Mouse (Mus musculus) kidney, embryonic 14.5 days (tissue): ENCODE measurements at regions not wholly inside any gene's neighbourhood (a gene's known extent, or its start where the extent isn't known, plus 50 kb on each side); places are given as distances from the start of the nearest gene placed in this dataset.

ENCODE experiments used
- ATAC-seq: fragments of 200-750 bp; cut with Nextera tagmentation; 2 replicates; pipeline ENCODE4 v1.8.0; 2017; ENCODE audit warnings: moderate number of reproducible peaks, mild to moderate bottlenecking, moderate TSS enrichment, moderate library complexity; ENCODE audit not compliant: low FRiP score, low TSS enrichment
- H3K27ac ChIP-seq: fragments of 300-500 bp; sonication (generic); 2 replicates; pipeline ENCODE4 v1.5.1; 2014; ENCODE audit warnings: low read depth, mild to moderate bottlenecking, low read length, moderate library complexity, mixed read lengths
- H3K27me3 ChIP-seq: fragments of 300-500 bp; sonication (generic); 2 replicates; pipeline ENCODE4 v1.6.1; 2014; ENCODE audit warnings: mild to moderate bottlenecking, low read length; ENCODE audit not compliant: control insufficient read depth, insufficient read depth
- H3K36me3 ChIP-seq: fragments of 300-500 bp; sonication (generic); 2 replicates; pipeline ENCODE4 v1.6.1; 2014; ENCODE audit warnings: low read length, mixed read lengths; ENCODE audit not compliant: control insufficient read depth, insufficient read depth
- H3K4me1 ChIP-seq: fragments of 300-500 bp; sonication (generic); 2 replicates; pipeline ENCODE4 v1.6.1; 2014; ENCODE audit warnings: low read length, mixed read lengths; ENCODE audit not compliant: control insufficient read depth, insufficient read depth
- H3K4me2 ChIP-seq: fragments of 300-500 bp; sonication (generic); replicated peaks from 2 replicates; pipeline ENCODE4 v1.6.1; 2014; ENCODE audit warnings: low read depth, mild to moderate bottlenecking, low read length
- H3K4me3 ChIP-seq: fragments of 300-500 bp; sonication (generic); 2 replicates; pipeline ENCODE4 v1.5.1; 2014; ENCODE audit warnings: mild to moderate bottlenecking, low read length
- H3K9ac ChIP-seq: fragments of 300-500 bp; sonication (generic); 2 replicates; pipeline ENCODE4 v1.6.1; 2014; ENCODE audit warnings: low read depth, mild to moderate bottlenecking, low read length, moderate library complexity
- H3K9me3 ChIP-seq: fragments of 300-500 bp; sonication (generic); 2 replicates; pipeline ENCODE4 v1.6.1; 2016; ENCODE audit warnings: low read length; ENCODE audit not compliant: control insufficient read depth
- WGBS: fragments of 180-500 bp; shearing (Covaris S2); extraction: QIAGEN DNeasy Blood & Tissue Kit; methylation state at CpG from one replicate; pipeline ENCODE4 v1.1.7; 2014; 5-methylcytosine and 5-hydroxymethylcytosine counted together

DNA sequence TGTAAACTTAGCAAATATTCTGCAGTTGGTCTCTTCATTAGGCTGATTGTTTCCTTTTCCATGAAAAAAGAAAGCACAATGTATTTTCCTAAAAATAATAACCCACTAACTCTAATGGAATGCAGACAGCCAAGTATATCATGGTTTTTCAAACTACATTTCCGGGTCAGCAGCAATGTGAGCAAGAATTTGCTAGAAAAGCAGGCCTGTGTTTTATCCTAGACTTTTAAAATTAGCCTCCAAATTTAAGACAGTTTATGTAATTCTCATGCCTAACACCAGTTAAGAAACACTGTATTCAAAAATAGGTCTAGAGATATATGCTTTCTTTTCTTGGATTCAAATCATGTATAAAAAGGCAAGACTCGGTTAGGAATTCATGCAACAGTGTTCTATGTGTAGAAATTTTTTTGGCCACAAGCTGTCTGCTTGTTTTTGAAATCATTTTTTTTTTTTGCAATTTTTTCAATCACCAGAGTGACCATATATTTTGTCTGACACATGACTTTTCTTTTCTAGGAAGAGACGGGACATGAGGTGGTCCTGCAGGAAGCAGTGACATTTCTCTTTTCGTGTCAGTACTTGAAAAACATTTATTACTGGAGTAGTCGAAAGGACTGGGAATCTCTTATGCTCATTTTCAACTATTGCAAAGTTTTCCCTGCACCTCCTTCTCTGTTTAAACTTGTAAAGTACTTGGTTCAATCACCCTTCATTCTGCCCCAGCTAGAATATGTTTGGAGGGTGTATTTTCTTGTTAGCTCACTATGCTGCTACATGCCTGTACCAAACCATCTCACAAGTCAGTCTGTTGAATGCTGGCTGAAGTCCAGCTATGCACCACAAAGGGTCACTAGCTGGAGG is 59.9 kb upstream of the Alcam start:
- Histone ChIP-seq H3K27me3 (no peaks in the 10 kb centered on the region), H3K4me2 (no peak overlapping the region), H3K4me3 (no peak overlapping the region), H3K9me3 (no peaks in the 10 kb centered on the region), H3K4me1 (no peaks in the 10 kb centered on the region), H3K9ac (no peak overlapping the region), H3K36me3 (no peaks in the 10 kb centered on the region), H3K27ac (0 out of 2 replicates have a peak overlapping the region, but pooled peaks have one; percentile 24)
- 69% methylated on average over 5 of the region's 5 CpGs for WGBS
- no peak for ATAC-seq

DNA sequence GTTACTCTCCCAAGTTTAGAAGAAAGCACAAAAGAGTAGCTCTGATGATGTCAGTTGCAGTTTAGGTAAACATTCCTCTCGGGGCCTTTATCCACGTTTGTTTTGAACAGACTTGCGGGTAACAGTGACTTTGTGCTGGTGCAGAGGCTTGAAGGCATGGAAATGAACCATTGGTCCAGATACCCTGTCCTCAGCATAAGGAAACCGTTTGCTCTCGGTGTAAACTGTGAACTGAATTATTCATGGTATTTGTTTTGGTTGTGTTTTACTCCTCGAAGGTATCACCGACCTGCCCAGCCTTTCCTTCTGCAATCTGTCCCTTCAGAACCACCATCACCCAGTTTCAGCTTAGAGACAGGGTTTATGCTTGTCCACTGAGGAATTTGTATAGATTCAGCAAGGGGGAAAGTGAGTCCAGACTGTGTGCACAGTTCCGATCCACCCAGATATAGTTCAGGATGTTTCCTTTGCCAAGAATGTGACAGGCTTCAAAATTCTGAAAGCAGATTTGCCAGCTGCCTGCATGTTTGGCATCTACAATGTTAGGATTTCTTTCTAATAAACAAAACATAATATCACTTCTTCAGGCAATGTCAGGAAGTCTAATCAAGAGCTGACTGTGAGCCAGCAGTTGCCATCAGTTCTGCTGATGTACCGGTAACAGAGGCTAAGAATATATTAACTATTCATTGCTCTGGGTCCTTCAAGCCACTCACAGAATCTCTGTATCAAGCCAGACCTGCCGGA is 54.9 kb upstream of the Alcam start:
- no peaks in the 10 kb centered on the region for H3K27me3 ChIP-seq
- H3K9ac ChIP-seq: no peak overlapping the region
- H3K4me1 ChIP-seq: no peaks in the 10 kb centered on the region
- no peaks in the 10 kb centered on the region for H3K36me3 ChIP-seq
- H3K4me3 ChIP-seq: no peak overlapping the region
- ATAC-seq: no peak
- no peak overlapping the region for H3K27ac ChIP-seq
- no peaks in the 10 kb centered on the region for H3K9me3 ChIP-seq
- no peak overlapping the region for H3K4me2 ChIP-seq
- 75% methylated on average over 10 of the region's 10 CpGs for WGBS
